Mouse (Mus musculus) neural tube, embryonic 11.5 days (tissue): ENCODE data around the gene Fam209. TPM values are rescaled to one million over a fixed set of nuclear protein-coding genes. Genes with fewer than 3 reads are reported as not detected.

Source experiments
- ATAC-seq: fragments of 200-750 bp; cut with Nextera tagmentation; 2 replicates; pipeline ENCODE4 v1.8.0; 2017; ENCODE audit warnings: moderate number of reproducible peaks, mild to moderate bottlenecking, moderate TSS enrichment, moderate library complexity; ENCODE audit not compliant: insufficient read depth, low FRiP score, low TSS enrichment
- DNase-seq: peaks from one replicate; pipeline ENCODE4 v3.0.0-alpha.2; 2015; ENCODE audit warnings: low spot score
- H3K27ac ChIP-seq: fragments of 300-500 bp; sonication (generic); 2 replicates; pipeline ENCODE4 v1.5.1; 2014; ENCODE audit warnings: low read depth, mild to moderate bottlenecking, low read length
- H3K27me3 ChIP-seq: fragments of 300-500 bp; sonication (generic); 2 replicates; pipeline ENCODE4 v1.6.1; 2014; ENCODE audit warnings: mild to moderate bottlenecking, low read length, mixed read lengths; ENCODE audit not compliant: control insufficient read depth, insufficient read depth
- H3K36me3 ChIP-seq: fragments of 300-500 bp; sonication (generic); 2 replicates; pipeline ENCODE4 v1.6.1; 2014; ENCODE audit warnings: mild to moderate bottlenecking, low read length, moderate library complexity, mixed read lengths; ENCODE audit not compliant: control insufficient read depth, insufficient read depth
- H3K4me1 ChIP-seq: fragments of 300-500 bp; sonication (generic); 2 replicates; pipeline ENCODE4 v1.6.1; 2014; ENCODE audit warnings: low read length, mixed read lengths; ENCODE audit not compliant: control insufficient read depth, insufficient read depth
- H3K4me2 ChIP-seq: fragments of 300-500 bp; sonication (generic); 2 replicates; pipeline ENCODE4 v1.6.1; 2014; ENCODE audit warnings: low read depth, mild to moderate bottlenecking, moderate library complexity
- H3K4me3 ChIP-seq: fragments of 300-500 bp; sonication (generic); 2 replicates; pipeline ENCODE4 v1.5.1; 2014; ENCODE audit warnings: low read depth, low read length
- H3K9ac ChIP-seq: fragments of 300-500 bp; sonication (generic); 2 replicates; pipeline ENCODE4 v1.6.1; 2014; ENCODE audit warnings: mild to moderate bottlenecking, low read length
- H3K9me3 ChIP-seq: fragments of 300-500 bp; sonication (generic); 2 replicates; pipeline ENCODE4 v1.6.1; 2016; ENCODE audit warnings: low read length; ENCODE audit not compliant: control insufficient read depth
- WGBS: fragments of 180-500 bp; shearing (Covaris S2); extraction: QIAGEN DNeasy Blood & Tissue Kit; methylation state at CpG from one replicate; pipeline ENCODE4 v1.1.7; 2014; 5-methylcytosine and 5-hydroxymethylcytosine counted together
- polyA plus RNA-seq: library from polyadenylated mRNA; unstranded; fragments of >200 nt; fragmentation: Nextera tagmentation; extraction: Ambion mirVana; gene quantifications from 2 replicates; pipeline ENCODE4 v1.2.1, GENCODE M21; 2014

The Fam209 gene
- polyA plus RNA-seq, 1 experiment from 2014 or later = not detected

- 64% methylated on average over 3 of the region's 3 CpGs for WGBS
- H3K9me3 ChIP-seq = no peaks in the 10 kb centered on the region
- H3K36me3 ChIP-seq = no peaks in the 10 kb centered on the region
- H3K27me3 ChIP-seq = no peaks in the 10 kb centered on the region
- no peak overlapping the region for H3K4me2 ChIP-seq
- no peak for DNase-seq
- no peaks in the 10 kb centered on the region for H3K4me1 ChIP-seq
- no peak for ATAC-seq
- no peak overlapping the region for H3K9ac ChIP-seq
- no peak overlapping the region for H3K27ac ChIP-seq
- H3K4me3 ChIP-seq = no peak overlapping the region
Measured at GRCm38 (mm10) chr2:172510899-172511298, 38.6 kb downstream of the Fam209 start.

- 12% methylated on average over 11 of the region's 11 CpGs for WGBS
- DNase-seq = no peak
Measured at GRCm38 (mm10) chr2:172516407-172516992, 44.2 kb downstream of the Fam209 start.

GRCm38 (mm10) chr2:172520616-172521371, 48.5 kb downstream of the Fam209 start:
- Histone ChIP-seq H3K4me1 (no peaks in the 10 kb centered on the region), H3K27ac (no peak overlapping the region), H3K4me2 (no peak overlapping the region), H3K9me3 (no peaks in the 10 kb centered on the region), H3K4me3 (no peak overlapping the region), H3K9ac (no peak overlapping the region), H3K36me3 (no peaks in the 10 kb centered on the region), H3K27me3 (no peaks in the 10 kb centered on the region)
- WGBS = 89% methylated on average over 9 of the region's 9 CpGs
- DNase-seq (no peak), ATAC-seq (no peak)

More at GRCm38 (mm10) chr2:172516407-172516992, 44.2 kb downstream of the Fam209 start:
- H3K27ac ChIP-seq = no peak overlapping the region
- H3K36me3 ChIP-seq = no peaks in the 10 kb centered on the region
- H3K4me3 ChIP-seq = no peak overlapping the region
- no peaks in the 10 kb centered on the region for H3K4me1 ChIP-seq
- no peak for ATAC-seq
- no peaks in the 10 kb centered on the region for H3K9me3 ChIP-seq
- H3K4me2 ChIP-seq = no peak overlapping the region
- no peaks in the 10 kb centered on the region for H3K27me3 ChIP-seq
- H3K9ac ChIP-seq = no peak overlapping the region

- 85% methylated on average over 12 of the region's 12 CpGs for WGBS
- no peaks in the 10 kb centered on the region for H3K4me1 ChIP-seq
- H3K4me2 ChIP-seq = no peak overlapping the region
- no peak overlapping the region for H3K9ac ChIP-seq
- H3K9me3 ChIP-seq = no peaks in the 10 kb centered on the region
- DNase-seq = no peak
- no peaks in the 10 kb centered on the region for H3K27me3 ChIP-seq
- ATAC-seq = no peak
- no peak overlapping the region for H3K4me3 ChIP-seq
- H3K27ac ChIP-seq = no peak overlapping the region
- H3K36me3 ChIP-seq = no peaks in the 10 kb centered on the region
Measured at GRCm38 (mm10) chr2:172522528-172522927, 50.2 kb downstream of the Fam209 start.

Other genes with a start within 250 kb of the Fam209 start
- not detected in 2 replicates for gene Mc3r, start 224.0 kb upstream of the Fam209 start, polyA plus RNA-seq
- gene Fam210b, start 127.0 kb upstream of the Fam209 start, polyA plus RNA-seq = 36.7 and 42.2 TPM in 2 replicates
- gene Aurka, start 102.0 kb upstream of the Fam209 start, polyA plus RNA-seq = 154 and 156 TPM in 2 replicates
- 45.6 and 46.2 TPM in 2 replicates for gene Cstf1, start 101.8 kb upstream of the Fam209 start, polyA plus RNA-seq
- 0.14 and 0.36 TPM in 2 replicates for gene Cass4, start 78.7 kb upstream of the Fam209 start, polyA plus RNA-seq
- gene Rtf2, start 32.0 kb upstream of the Fam209 start, polyA plus RNA-seq = 100 and 105 TPM in 2 replicates
- 0.66 and 0.97 TPM in 2 replicates for gene Gcnt7, start 13.9 kb upstream of the Fam209 start, polyA plus RNA-seq
- gene Tfap2c, start 77.1 kb downstream of the Fam209 start, polyA plus RNA-seq = 0.76 and 1.3 TPM in 2 replicates